8 mouse cellular contexts compared by ENCODE assay signal in genomic region chr2:70629921-70630320, GRCm38 (mm10). TPM values are rescaled to one million over a fixed set of nuclear protein-coding genes. Genes with fewer than 3 reads are reported as not detected.
A peak's percentile ranks its signal among the peaks of the same experiment; 100 is the strongest.
DNase-seq lines count a peak whose midpoint lies in the region; ATAC-seq and TF ChIP-seq lines count a peak whose summit lies in the region.
"Had no signal": no experiment of that assay in that cellular context is flagged by ENCODE, and none has a peak within 500 bp of the region (broad histone marks: within the 10 kb centered on the region; RNA-seq: fewer than 3 reads in every experiment).

No protein-coding gene starts in this region.

- no peak for DNase-seq in limb, embryonic 11.5 days (ENCODE audit: low spot score)
- no peak for DNase-seq in limb, embryonic 10.5 days (ENCODE audit: low spot score)
- no peak for DNase-seq in midbrain, postnatal 0 days (ENCODE audit: low spot score)
- no peak for DNase-seq in frontal cortex, postnatal 25 days (ENCODE audit: low spot score in 2 of 2)
- DNase-seq: cerebellum, adult 11-12 months had no signal

- H3K27ac ChIP-seq in limb, embryonic 11.5 days (replicated peaks; ENCODE audit: low read depth, low read length), result no peak overlapping the region
- H3K27ac ChIP-seq in limb, embryonic 10.5 days, result no peak overlapping the region; the same call in 1 of the 2 replicates
- peak overlapping the region; percentile 45; the same call in 1 of the 2 replicates for H3K27ac ChIP-seq in embryonic facial prominence, embryonic 13.5 days
- no peak overlapping the region for H3K27ac ChIP-seq in forebrain, embryonic 15.5 days (replicated peaks)
- peak overlapping the region; percentile 65; the same call in 1 of the 2 replicates for H3K27ac ChIP-seq in midbrain, postnatal 0 days (ENCODE audit: low read depth, low read length)

- H3K36me3 ChIP-seq in limb, embryonic 11.5 days (ENCODE audit: control insufficient read depth, insufficient read depth, low read length), result no peaks in the 10 kb centered on the region
- no peaks in the 10 kb centered on the region for H3K36me3 ChIP-seq in limb, embryonic 10.5 days
- H3K36me3 ChIP-seq in embryonic facial prominence, embryonic 13.5 days, result no peaks in the 10 kb centered on the region
- H3K36me3 ChIP-seq in forebrain, embryonic 15.5 days, result no peaks in the 10 kb centered on the region
- H3K36me3 ChIP-seq in midbrain, postnatal 0 days (ENCODE audit: insufficient read depth, low read length), result no peaks in the 10 kb centered on the region

- no peak overlapping the region for H3K9ac ChIP-seq in limb, embryonic 11.5 days (ENCODE audit: low read length)
- H3K9ac ChIP-seq in embryonic facial prominence, embryonic 13.5 days, result no peak overlapping the region
- no peak overlapping the region for H3K9ac ChIP-seq in forebrain, embryonic 15.5 days (replicated peaks)
- H3K9ac ChIP-seq in midbrain, postnatal 0 days (replicated peaks; ENCODE audit: low read length, poor library complexity, severe bottlenecking), result no peak overlapping the region

- no peaks in the 10 kb centered on the region for H3K9me3 ChIP-seq in limb, embryonic 11.5 days (ENCODE audit: control insufficient read depth, low read length)
- H3K9me3 ChIP-seq in limb, embryonic 10.5 days (replicated peaks), result no peaks in the 10 kb centered on the region
- H3K9me3 ChIP-seq in embryonic facial prominence, embryonic 13.5 days, result peaks cover 5% of the 10 kb centered on the region; the same call in 1 of the 2 replicates
- no peaks in the 10 kb centered on the region for H3K9me3 ChIP-seq in forebrain, embryonic 15.5 days
- H3K9me3 ChIP-seq in midbrain, postnatal 0 days (ENCODE audit: low read length), result no peaks in the 10 kb centered on the region

- no peaks in the 10 kb centered on the region; the same call in 1 of the 2 replicates for H3K27me3 ChIP-seq in limb, embryonic 11.5 days (ENCODE audit: control insufficient read depth, insufficient read depth, low read length)
- H3K27me3 ChIP-seq in limb, embryonic 10.5 days (ENCODE audit: low read depth, poor library complexity, severe bottlenecking), result no peaks in the 10 kb centered on the region
- no peaks in the 10 kb centered on the region for H3K27me3 ChIP-seq in embryonic facial prominence, embryonic 13.5 days
- no peaks in the 10 kb centered on the region for H3K27me3 ChIP-seq in forebrain, embryonic 15.5 days
- no peaks in the 10 kb centered on the region for H3K27me3 ChIP-seq in midbrain, postnatal 0 days (ENCODE audit: insufficient read depth, low read length)

- no peak for TF ChIP-seq CTCF in midbrain, postnatal 0 days (IDR thresholded peaks at IDR 0.05)

- 49% methylated on average over 3 of the region's 3 CpGs for WGBS in limb, embryonic 11.5 days
- 79% methylated on average over 3 of the region's 3 CpGs for WGBS in limb, embryonic 10.5 days
- 56% methylated on average over 3 of the region's 3 CpGs for WGBS in embryonic facial prominence, embryonic 13.5 days
- 81% methylated on average over 3 of the region's 3 CpGs for WGBS in forebrain, embryonic 15.5 days
- WGBS in midbrain, postnatal 0 days, result 69% methylated on average over 3 of the region's 3 CpGs

- no peak overlapping the region for H3K4me3 ChIP-seq in limb, embryonic 11.5 days (ENCODE audit: low read depth, low read length)
- no peak overlapping the region for H3K4me3 ChIP-seq in limb, embryonic 10.5 days
- H3K4me3 ChIP-seq in embryonic facial prominence, embryonic 13.5 days, result 0 out of 2 replicates have a peak overlapping the region, but pooled peaks have one; percentile 30
- 0 out of 2 replicates have a peak overlapping the region, but pooled peaks have one; percentile 17 for H3K4me3 ChIP-seq in forebrain, embryonic 15.5 days
- peak overlapping the region; percentile 16; the same call in 1 of the 2 replicates for H3K4me3 ChIP-seq in midbrain, postnatal 0 days (ENCODE audit: low read depth, low read length)

- peak; percentile 61; the same call in 1 of the 2 replicates for ATAC-seq in limb, embryonic 11.5 days (ENCODE audit: insufficient number of reproducible peaks, low FRiP score, low TSS enrichment, low read depth)
- no peak for ATAC-seq in embryonic facial prominence, embryonic 13.5 days (ENCODE audit: insufficient number of reproducible peaks, insufficient read depth, low FRiP score, low TSS enrichment, low read depth)
- no peak for ATAC-seq in forebrain, embryonic 15.5 days (replicated peaks)
- no peak for ATAC-seq in midbrain, postnatal 0 days (ENCODE audit: low FRiP score)
- no peak for ATAC-seq in megakaryocyte, adult 5-6 weeks (ENCODE audit: poor library complexity, severe bottlenecking)

- H3K4me1 ChIP-seq in limb, embryonic 11.5 days (ENCODE audit: control insufficient read depth, insufficient read depth, low read length), result 0 out of 2 replicates have a peak, but pooled peaks cover 8% of the 10 kb centered on the region
- peaks cover 14% of the 10 kb centered on the region for H3K4me1 ChIP-seq in limb, embryonic 10.5 days
- H3K4me1 ChIP-seq in embryonic facial prominence, embryonic 13.5 days, result peaks cover 18% of the 10 kb centered on the region
- H3K4me1 ChIP-seq in forebrain, embryonic 15.5 days, result peaks cover 11% of the 10 kb centered on the region; the same call in 1 of the 2 replicates
- H3K4me1 ChIP-seq in midbrain, postnatal 0 days (ENCODE audit: insufficient read depth, low read length), result peaks cover 3% of the 10 kb centered on the region; the same call in 1 of the 2 replicates

- no peak overlapping the region for H3K4me2 ChIP-seq in limb, embryonic 11.5 days (ENCODE audit: low read depth, severe bottlenecking)
- H3K4me2 ChIP-seq in embryonic facial prominence, embryonic 13.5 days, result peak overlapping the region; percentile 56
- H3K4me2 ChIP-seq in forebrain, embryonic 15.5 days (replicated peaks), result peak overlapping the region; percentile 29; the same call in 1 of the 2 replicates
- peak overlapping the region; percentile 44 for H3K4me2 ChIP-seq in midbrain, postnatal 0 days (ENCODE audit: low read depth, low read length, poor library complexity, severe bottlenecking)

RNA-seq across cellular contexts. Expression of gene Gorasp2, which starts 31.5 kb away (rescaled TPM):
- polyA plus RNA-seq in limb, embryonic 11.5 days (2014; fragmentation: Nextera tagmentation; extraction: Ambion mirVana), result 172 and 176 TPM in 2 replicates
- 173 TPM in 2 replicates for polyA plus RNA-seq in limb, embryonic 10.5 days (2016; fragmentation: Nextera tagmentation; extraction: Ambion mirVana)
- 158 and 168 TPM in 2 replicates for polyA plus RNA-seq in embryonic facial prominence, embryonic 13.5 days (2015; fragmentation: Nextera tagmentation; extraction: Ambion mirVana)
- 125 and 130 TPM in 2 replicates for polyA plus RNA-seq in forebrain, embryonic 15.5 days (2015; fragmentation: Nextera tagmentation; extraction: Ambion mirVana)
- total RNA-seq in midbrain, postnatal 0 days (2014; rRNA removed), result 84.8 and 106 TPM in 2 replicates
- 159 and 160 TPM in 2 replicates for polyA plus RNA-seq in midbrain, postnatal 0 days (2015; fragmentation: Nextera tagmentation; extraction: Ambion mirVana)
- total RNA-seq in megakaryocyte, adult 5-6 weeks (2015), result 130 and 146 TPM in 2 replicates
- 46.2 and 51.1 TPM in 2 replicates for total RNA-seq in megakaryocyte, adult 5-6 weeks (2017)

RNA-seq across cellular contexts. Expression of gene Gm26558, which starts 32.0 kb away (rescaled TPM):
- 4.6 and 5.8 TPM in 2 replicates for polyA plus RNA-seq in limb, embryonic 11.5 days (2014; fragmentation: Nextera tagmentation; extraction: Ambion mirVana)
- 3.4 and 4.6 TPM in 2 replicates for polyA plus RNA-seq in limb, embryonic 10.5 days (2016; fragmentation: Nextera tagmentation; extraction: Ambion mirVana)
- polyA plus RNA-seq in embryonic facial prominence, embryonic 13.5 days (2015; fragmentation: Nextera tagmentation; extraction: Ambion mirVana), result 4.5 and 5.5 TPM in 2 replicates
- polyA plus RNA-seq in forebrain, embryonic 15.5 days (2015; fragmentation: Nextera tagmentation; extraction: Ambion mirVana), result 3.8 and 4.4 TPM in 2 replicates
- 1.6 and 1.8 TPM in 2 replicates for total RNA-seq in midbrain, postnatal 0 days (2014; rRNA removed)
- polyA plus RNA-seq in midbrain, postnatal 0 days (2015; fragmentation: Nextera tagmentation; extraction: Ambion mirVana), result 4.0 and 6.5 TPM in 2 replicates
- not detected in 2 replicates for total RNA-seq in megakaryocyte, adult 5-6 weeks (2015)
- not detected in 2 replicates for total RNA-seq in megakaryocyte, adult 5-6 weeks (2017)

Comparison
In these comparisons a context has a peak if more than half of its experiments do, and no peak if none do; other contexts are left out.
1. H3K27ac ChIP-seq: peak in embryonic facial prominence, embryonic 13.5 days (single experiment) and midbrain, postnatal 0 days (single experiment); none in limb, embryonic 11.5 days (single experiment), limb, embryonic 10.5 days (single experiment) and forebrain, embryonic 15.5 days (single experiment).
2. H3K4me3 ChIP-seq: peak in embryonic facial prominence, embryonic 13.5 days (single experiment), forebrain, embryonic 15.5 days (single experiment) and midbrain, postnatal 0 days (single experiment); none in limb, embryonic 11.5 days (single experiment) and limb, embryonic 10.5 days (single experiment).